Mouse (Mus musculus): ENCODE results near the gene Nfix. TPM values are rescaled to one million over a fixed set of nuclear protein-coding genes. Genes with fewer than 3 reads are reported as not detected.
"Not testable (repeated sequence)": the region's sequence is repeated elsewhere in the genome, so short reads cannot be mapped to it uniquely, and the experiment has no call there.

Gene Nfix
- polyA plus RNA-seq, 1 experiment, result 14.5 TPM

- 80% methylated on average over 19 of the region's 19 CpGs for WGBS
- DNase-seq (ENCODE audit: low read depth, low spot score), result no peak
Measured at GRCm38 (mm10) chr8:84834002-84834865, 34.1 kb upstream of the Nfix start.

DNA sequence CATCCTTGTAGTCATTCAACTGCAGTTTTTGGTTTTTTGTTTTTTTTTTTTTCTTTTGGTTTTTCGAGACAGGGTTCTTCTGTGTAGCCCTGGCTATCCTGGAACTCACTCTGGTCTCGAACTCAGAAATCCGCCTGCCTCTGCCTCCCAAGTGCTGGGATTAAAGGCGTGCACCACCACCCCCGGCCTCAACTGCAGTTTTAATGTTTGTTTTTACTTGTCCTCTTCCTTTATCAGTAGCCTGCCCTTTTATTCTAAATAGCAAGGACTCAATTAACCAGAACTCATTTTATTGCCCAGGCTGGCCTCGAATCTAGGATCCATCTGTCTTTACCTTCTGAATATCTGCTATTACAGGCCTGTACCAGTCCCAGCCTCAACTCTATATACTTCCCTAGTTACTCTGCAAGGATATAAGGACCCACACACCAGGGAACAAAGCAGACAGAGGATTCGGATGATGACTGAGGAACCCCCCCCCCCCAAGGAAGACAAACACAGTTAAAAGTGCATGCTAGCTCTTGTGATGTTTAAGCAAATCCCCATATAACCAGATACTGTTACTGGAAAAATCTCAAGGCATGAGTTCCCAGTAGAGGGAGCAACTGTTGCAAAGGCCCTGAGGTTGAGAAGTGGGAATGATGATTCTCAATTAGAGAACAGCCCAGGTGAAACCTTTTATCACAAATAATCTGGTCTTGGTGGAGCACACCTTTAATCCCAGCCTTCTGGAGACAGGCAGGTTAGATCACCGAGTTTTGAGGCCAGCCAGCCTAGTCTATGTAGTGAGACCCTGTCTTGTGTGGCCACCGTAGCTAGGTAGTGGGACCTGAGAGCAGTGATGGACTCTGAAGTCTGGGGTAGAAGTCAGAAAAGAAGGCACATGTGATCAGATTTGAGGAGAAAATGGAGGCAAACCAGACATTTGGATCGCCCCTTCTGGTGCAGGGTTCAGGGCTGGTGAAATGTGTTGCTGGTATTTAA is 32.9 kb upstream of the Nfix start:
- WGBS, result 32% methylated on average over 10 of the region's 10 CpGs
- DNase-seq (ENCODE audit: low read depth, low spot score), result no peak

DNA sequence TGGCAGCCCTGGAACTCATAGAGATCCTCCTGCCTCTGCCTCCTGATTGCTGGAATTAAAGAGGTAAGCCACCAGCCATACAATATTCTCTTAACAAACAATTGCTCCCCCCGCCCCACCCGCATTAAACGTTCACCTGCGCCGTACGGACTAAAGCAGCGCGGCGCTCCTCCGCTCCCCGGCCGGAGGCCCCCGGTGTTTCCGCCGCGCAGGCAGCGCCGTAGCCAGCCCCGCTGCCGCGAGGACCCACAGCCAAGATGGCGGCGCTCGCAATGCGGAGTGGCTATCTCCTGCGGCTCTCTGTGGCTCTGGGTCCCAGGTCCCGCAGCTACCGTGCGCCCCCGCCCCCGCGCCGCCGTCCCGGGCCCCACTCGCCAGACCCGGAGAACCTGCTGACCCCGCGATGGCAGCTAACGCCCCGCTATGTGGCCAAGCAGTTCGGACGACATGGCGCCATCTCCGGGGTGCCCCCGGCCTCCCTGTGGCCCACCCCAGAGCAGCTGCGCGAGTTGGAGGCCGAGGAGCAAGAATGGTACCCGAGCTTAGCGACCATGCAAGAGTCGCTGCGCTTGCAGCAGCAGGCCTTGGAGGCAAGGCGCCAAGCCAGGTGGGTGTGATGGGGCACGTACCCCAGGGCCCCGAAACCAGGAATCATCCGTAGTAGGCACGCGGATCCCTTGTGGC is 32.0 kb upstream of the Nfix start:
- under 1% methylated on average over 59 of the region's 59 CpGs for WGBS

GRCm38 (mm10) chr8:84831490-84831889 is 31.3 kb upstream of the Nfix start, which contains the start of gene Gadd45gip1:
TSS of gene Gadd45gip1 (plus strand) at chr8:84831522.
- no peak for DNase-seq (ENCODE audit: low read depth, low spot score)
- 45% methylated on average over 11 of the region's 11 CpGs for WGBS

More for the DNA sequence above, 32.0 kb upstream of the Nfix start:
- no peak for DNase-seq (ENCODE audit: low read depth, low spot score)

GRCm38 (mm10) chr8:84826518-84826917 is 26.4 kb upstream of the Nfix start:
- 74% methylated on average over 2 of the region's 2 CpGs for WGBS
- DNase-seq (ENCODE audit: low read depth, low spot score), result not testable (repeated sequence)

GRCm38 (mm10) chr8:84825636-84826035 is 25.5 kb upstream of the Nfix start:
- WGBS, result 57% methylated on average over 4 of the region's 4 CpGs
- DNase-seq (ENCODE audit: low read depth, low spot score), result no peak

- WGBS, result 2% methylated on average over 18 of the region's 18 CpGs
- no peak for DNase-seq (ENCODE audit: low read depth, low spot score)
Measured at GRCm38 (mm10) chr8:84823653-84824052, 23.5 kb upstream of the Nfix start.

GRCm38 (mm10) chr8:84822723-84823122 is 22.6 kb upstream of the Nfix start, which contains the start of gene Dand5:
TSS of gene Dand5 (minus strand) at chr8:84822823.
- no peak for DNase-seq (ENCODE audit: low read depth, low spot score)
- WGBS, result 68% methylated on average over 3 of the region's 3 CpGs

GRCm38 (mm10) chr8:84816117-84816516 is 16.0 kb upstream of the Nfix start:
- no peak for DNase-seq (ENCODE audit: low read depth, low spot score)
- WGBS, result 77% methylated on average over 17 of the region's 17 CpGs

GRCm38 (mm10) chr8:84815547-84815946 is 15.4 kb upstream of the Nfix start:
- no peak for DNase-seq (ENCODE audit: low read depth, low spot score)
- WGBS, result 8% methylated on average over 9 of the region's 9 CpGs

GRCm38 (mm10) chr8:84814555-84815441 is 14.7 kb upstream of the Nfix start:
- no peak for DNase-seq (ENCODE audit: low read depth, low spot score)
- WGBS, result 44% methylated on average over 19 of the region's 19 CpGs

DNA sequence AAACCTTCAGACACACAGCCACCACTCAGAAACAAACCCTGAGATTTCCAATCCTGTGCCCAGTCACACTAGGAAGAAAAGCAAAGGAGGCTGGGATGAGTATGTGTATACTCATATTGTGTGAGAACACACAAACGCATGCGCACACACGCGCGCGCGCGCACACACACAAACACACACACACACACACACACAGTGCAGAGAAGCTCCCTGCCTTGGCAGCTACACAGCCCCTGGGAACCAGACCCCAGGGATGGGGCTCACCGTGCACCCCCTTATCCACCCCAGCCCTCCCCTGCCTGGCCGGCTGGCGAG is 14.1 kb upstream of the Nfix start:
- DNase-seq (ENCODE audit: low read depth, low spot score), result no peak
- 80% methylated on average over 11 of the region's 11 CpGs for WGBS

DNA sequence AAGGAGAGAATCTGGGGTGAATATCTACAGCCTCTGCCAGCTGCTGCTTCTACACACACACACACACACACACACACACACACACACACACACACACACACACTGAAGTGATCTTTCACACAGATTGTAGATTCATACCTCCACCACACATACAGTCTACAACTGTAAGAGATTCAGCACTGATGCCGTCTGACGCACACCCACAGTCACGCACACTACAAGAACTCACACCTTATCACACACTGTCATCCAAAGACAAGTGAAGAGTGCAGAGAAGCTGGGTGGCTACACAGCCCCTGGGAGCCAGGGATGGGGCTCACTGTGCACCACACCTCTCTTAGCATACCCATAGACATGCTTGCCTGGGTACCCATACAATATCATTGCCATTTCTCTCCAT is 13.7 kb upstream of the Nfix start:
- 63% methylated on average over 3 of the region's 3 CpGs for WGBS
- DNase-seq (ENCODE audit: low read depth, low spot score), result no peak

GRCm38 (mm10) chr8:84813059-84813458 is 12.9 kb upstream of the Nfix start:
- WGBS, result 4% methylated on average over 5 of the region's 5 CpGs
- DNase-seq (ENCODE audit: low read depth, low spot score), result no peak

DNA sequence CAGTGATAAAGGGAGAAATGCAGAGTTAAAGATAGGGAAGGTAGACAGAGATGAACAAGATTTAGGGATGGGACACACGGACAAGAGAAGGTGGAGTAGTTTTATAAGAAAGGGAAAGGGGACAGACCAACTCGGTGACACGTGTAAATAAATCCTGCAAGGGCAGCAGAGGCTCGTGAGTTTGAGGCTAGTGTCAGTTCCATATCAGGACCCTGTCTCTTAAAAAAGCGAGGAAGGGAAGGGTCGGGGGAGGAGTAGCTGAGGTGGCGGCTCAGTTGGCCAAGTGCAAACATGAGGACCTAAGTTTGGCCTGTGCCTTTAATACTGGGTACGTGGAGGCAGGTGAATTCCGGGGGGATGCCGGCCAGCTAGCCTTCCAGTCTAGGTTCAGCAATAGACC is 11.2 kb upstream of the Nfix start:
- 25% methylated on average over 10 of the region's 10 CpGs for WGBS
- no peak for DNase-seq (ENCODE audit: low read depth, low spot score)

- WGBS, result 2% methylated on average over 32 of the region's 32 CpGs
- DNase-seq (ENCODE audit: low read depth, low spot score), result no peak
Measured at GRCm38 (mm10) chr8:84810896-84811295, 10.8 kb upstream of the Nfix start.

DNA sequence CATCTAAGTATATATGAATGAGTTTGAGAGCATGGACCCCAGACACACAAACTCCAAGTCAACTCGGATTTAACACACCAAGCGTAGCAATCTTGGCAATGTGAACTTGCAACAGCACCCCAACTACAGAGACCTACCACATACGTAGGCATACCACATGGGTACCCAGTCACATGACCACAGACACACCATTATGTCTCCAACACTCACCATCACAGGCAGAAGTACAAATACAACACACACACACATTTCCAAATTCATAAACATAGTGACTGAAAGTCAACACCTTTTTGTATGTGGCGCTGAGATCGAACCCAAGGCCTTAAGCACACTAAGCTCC is 9.8 kb upstream of the Nfix start:
- 82% methylated on average over 5 of the region's 5 CpGs for WGBS

GRCm38 (mm10) chr8:84809109-84809940 is 9.2 kb upstream of the Nfix start:
- no peak for DNase-seq (ENCODE audit: low read depth, low spot score)

More for the DNA sequence above, 9.8 kb upstream of the Nfix start:
- DNase-seq (ENCODE audit: low read depth, low spot score), result no peak

More at GRCm38 (mm10) chr8:84809109-84809940, 9.2 kb upstream of the Nfix start:
- 79% methylated on average over 12 of the region's 12 CpGs for WGBS

Data from large intestine, adult 2 months (tissue).